Mouse (Mus musculus) limb, embryonic 13.5 days (tissue): ENCODE measurements at regions not wholly inside any gene's neighbourhood (a gene's known extent, or its start where the extent isn't known, plus 50 kb on each side); places are given as distances from the start of the nearest gene placed in this dataset.

ENCODE experiments used
- ATAC-seq: fragments of 200-750 bp; cut with Nextera tagmentation; 2 replicates; pipeline ENCODE4 v1.8.0; 2017; ENCODE audit warnings: low read depth, moderate number of reproducible peaks, moderate TSS enrichment; ENCODE audit not compliant: low FRiP score
- H3K27ac ChIP-seq: fragments of 300-500 bp; sonication (generic); 2 replicates; pipeline ENCODE4 v1.5.1; 2015; ENCODE audit warnings: inconsistent platforms, mild to moderate bottlenecking, moderate library complexity
- H3K27me3 ChIP-seq: fragments of 300-500 bp; sonication (generic); 2 replicates; pipeline ENCODE4 v1.6.1; 2015; ENCODE audit warnings: mild to moderate bottlenecking, inconsistent platforms
- H3K36me3 ChIP-seq: fragments of 300-500 bp; sonication (generic); 2 replicates; pipeline ENCODE4 v1.6.1; 2015; ENCODE audit warnings: inconsistent platforms, mild to moderate bottlenecking, moderate library complexity
- H3K4me1 ChIP-seq: fragments of 300-500 bp; sonication (generic); 2 replicates; pipeline ENCODE4 v1.6.1; 2015; ENCODE audit warnings: inconsistent platforms
- H3K4me2 ChIP-seq: fragments of 300-500 bp; sonication (generic); replicated peaks from 2 replicates; pipeline ENCODE4 v1.6.1; 2015; ENCODE audit warnings: inconsistent platforms, mild to moderate bottlenecking, moderate library complexity
- H3K4me3 ChIP-seq: fragments of 300-500 bp; sonication (generic); 2 replicates; pipeline ENCODE4 v1.5.1; 2015; ENCODE audit warnings: moderate library complexity, mild to moderate bottlenecking, inconsistent platforms
- H3K9ac ChIP-seq: fragments of 300-500 bp; sonication (generic); 2 replicates; pipeline ENCODE4 v1.6.1; 2015; ENCODE audit warnings: mild to moderate bottlenecking, inconsistent platforms
- H3K9me3 ChIP-seq: fragments of 300-500 bp; sonication (generic); 2 replicates; pipeline ENCODE4 v1.6.1; 2016; ENCODE audit warnings: inconsistent platforms
- WGBS: fragments of 180-500 bp; shearing (Covaris S2); methylation state at CpG from one replicate; pipeline ENCODE4 v1.1.7; 2015; 5-methylcytosine and 5-hydroxymethylcytosine counted together

DNA sequence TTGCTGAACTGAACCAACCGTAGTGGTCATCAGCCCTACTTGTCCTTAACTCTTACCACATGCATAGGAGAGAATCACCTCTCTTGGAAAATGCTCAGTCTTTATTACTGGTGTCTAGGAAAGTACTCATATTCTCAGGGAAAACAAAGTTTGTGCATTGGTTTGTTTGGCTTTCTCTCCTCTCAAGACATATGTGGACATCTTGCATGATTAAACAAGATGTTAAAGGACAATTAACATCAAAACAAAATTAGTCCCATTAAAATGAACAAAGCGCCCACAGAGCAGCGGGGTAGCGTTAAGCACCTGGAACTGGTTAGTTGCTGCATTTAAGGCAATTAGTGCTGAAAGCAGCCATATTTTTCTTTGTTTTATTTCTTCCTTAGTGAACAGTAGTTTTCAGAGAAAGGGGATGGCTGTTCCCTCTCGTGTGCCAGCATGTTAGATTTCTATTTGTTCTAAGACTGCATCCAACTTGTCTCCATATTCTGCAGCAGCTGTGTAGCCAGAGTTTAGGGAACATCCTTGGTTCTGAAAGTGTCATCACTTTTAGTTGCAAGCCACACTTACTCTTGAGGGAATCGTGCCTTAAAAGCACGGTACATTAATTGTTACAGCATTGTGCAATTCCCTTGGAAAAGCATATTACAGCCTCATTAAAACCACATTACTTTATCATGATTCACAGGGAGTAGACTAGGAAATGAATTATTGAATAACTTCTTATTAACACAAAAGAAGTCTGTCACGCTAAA, 137.7 kb downstream of the Ube2u start:
- no peaks in the 10 kb centered on the region for H3K36me3 ChIP-seq
- peaks cover 5% of the 10 kb centered on the region; the same call in 1 of the 2 replicates for H3K27me3 ChIP-seq
- no peak overlapping the region for H3K27ac ChIP-seq
- no peaks in the 10 kb centered on the region for H3K9me3 ChIP-seq
- no peak overlapping the region for H3K4me2 ChIP-seq
- H3K4me1 ChIP-seq, result peaks cover 12% of the 10 kb centered on the region
- no peak overlapping the region for H3K9ac ChIP-seq
- no peak overlapping the region for H3K4me3 ChIP-seq
- no peak for ATAC-seq
- 16% methylated on average over 8 of the region's 8 CpGs for WGBS

DNA sequence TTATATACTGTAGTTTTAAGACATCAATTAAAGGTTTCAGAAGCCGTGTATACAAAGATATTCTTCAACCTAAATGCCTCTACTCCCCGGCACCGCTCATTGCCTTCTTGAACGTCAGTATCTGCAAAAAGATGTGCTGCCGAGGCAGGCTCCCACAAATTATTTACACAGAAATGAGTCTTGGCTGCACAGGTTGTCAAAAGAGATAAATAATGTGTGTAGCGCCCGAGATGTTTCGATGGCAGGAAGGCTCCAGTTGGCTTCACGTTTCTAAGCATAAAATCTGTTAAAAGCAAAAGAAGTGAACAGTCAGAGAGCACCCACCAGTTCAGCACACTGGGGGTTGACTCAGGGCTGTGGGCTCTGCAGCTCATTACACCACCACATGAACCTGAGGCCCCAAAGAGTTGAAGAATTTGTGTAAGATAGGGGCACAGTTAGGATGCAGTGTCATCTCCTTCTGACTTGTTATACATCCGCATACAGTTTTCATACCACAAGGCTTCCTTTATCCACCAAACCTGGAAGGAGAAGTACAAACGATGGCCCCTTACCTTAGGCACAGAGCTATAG, 138.4 kb downstream of the Ube2u start:
- H3K9me3 ChIP-seq, result no peaks in the 10 kb centered on the region
- ATAC-seq, result no peak
- peaks cover 12% of the 10 kb centered on the region for H3K4me1 ChIP-seq
- WGBS, result 29% methylated on average over 11 of the region's 11 CpGs
- no peaks in the 10 kb centered on the region for H3K36me3 ChIP-seq
- no peak overlapping the region for H3K4me2 ChIP-seq
- H3K9ac ChIP-seq, result no peak overlapping the region
- H3K27me3 ChIP-seq, result peaks cover 5% of the 10 kb centered on the region; the same call in 1 of the 2 replicates
- H3K27ac ChIP-seq, result no peak overlapping the region
- H3K4me3 ChIP-seq, result no peak overlapping the region

DNA sequence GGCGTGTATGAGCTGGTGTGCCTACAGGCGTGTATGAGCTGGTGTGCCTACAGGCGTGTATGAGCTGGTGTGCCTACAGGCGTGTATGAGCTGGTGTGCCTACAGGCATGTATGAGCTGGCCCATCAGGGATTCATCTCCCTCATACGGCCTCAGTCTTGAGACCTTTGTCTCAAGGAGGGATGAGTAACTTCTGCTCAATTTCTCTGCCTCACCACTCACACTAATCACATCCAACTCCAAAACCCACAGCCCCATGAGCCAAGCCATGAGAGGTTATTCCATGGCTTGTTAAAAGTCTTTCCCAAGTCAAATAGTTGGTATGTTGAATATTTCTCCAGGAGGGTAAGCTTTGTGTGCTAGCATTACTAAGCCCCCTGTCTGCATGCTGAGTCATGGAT, 146.0 kb downstream of the Ube2u start:
- H3K27me3 ChIP-seq, result no peaks in the 10 kb centered on the region
- H3K4me2 ChIP-seq, result no peak overlapping the region
- H3K9ac ChIP-seq, result no peak overlapping the region
- ATAC-seq, result no peak
- 87% methylated on average over 3 of the region's 5 CpGs for WGBS
- H3K9me3 ChIP-seq, result no peaks in the 10 kb centered on the region
- H3K36me3 ChIP-seq, result no peaks in the 10 kb centered on the region
- H3K27ac ChIP-seq, result no peak overlapping the region
- no peak overlapping the region for H3K4me3 ChIP-seq
- peaks cover 14% of the 10 kb centered on the region for H3K4me1 ChIP-seq

DNA sequence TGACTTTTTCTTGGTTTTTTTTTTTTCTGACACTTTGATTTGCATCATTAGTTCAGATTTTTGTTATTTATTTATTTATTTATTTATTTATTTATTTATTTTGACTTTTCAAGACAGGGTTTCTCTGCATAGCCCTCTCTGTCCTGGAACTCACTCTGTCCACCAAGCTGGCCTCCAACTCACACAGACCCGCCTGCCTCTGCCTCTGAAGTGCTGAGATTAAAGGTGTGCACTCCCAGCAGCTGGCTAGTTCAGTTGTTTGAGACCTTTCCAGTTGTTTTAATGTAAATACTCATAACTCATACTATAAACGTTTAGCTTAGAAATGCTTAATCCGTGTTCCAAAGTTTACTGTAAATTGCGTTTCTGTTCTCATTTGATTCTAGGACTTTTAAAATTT, 147.9 kb downstream of the Ube2u start:
- WGBS, result 77% methylated on average over 4 of the region's 4 CpGs
- Histone ChIP-seq H3K9ac (no peak overlapping the region), H3K4me3 (no peak overlapping the region), H3K36me3 (no peaks in the 10 kb centered on the region), H3K4me1 (peaks cover 14% of the 10 kb centered on the region), H3K9me3 (0 out of 2 replicates have a peak, but pooled peaks cover 1% of the 10 kb centered on the region), H3K27me3 (no peaks in the 10 kb centered on the region), H3K27ac (no peak overlapping the region), H3K4me2 (no peak overlapping the region)
- no peak for ATAC-seq

DNA sequence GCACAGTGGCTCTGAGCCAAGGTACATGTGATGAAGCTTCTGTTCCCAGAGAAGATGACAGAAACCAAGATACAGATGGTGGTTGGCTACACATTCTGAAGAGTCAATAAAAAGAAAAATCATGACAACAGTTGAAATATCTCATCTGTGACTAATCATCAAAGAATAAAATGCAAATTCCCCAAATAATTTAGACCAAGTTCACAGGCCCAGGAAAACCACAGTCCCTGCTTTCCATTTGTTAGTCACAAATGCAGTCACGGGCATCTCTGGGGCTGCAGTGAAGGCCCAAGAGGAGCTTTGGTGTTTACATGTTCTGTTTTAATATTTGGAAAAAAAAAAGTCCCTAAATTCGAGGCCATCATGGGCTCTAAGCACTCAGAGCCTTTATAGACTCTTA, 142.1 kb upstream of the Cachd1 start:
- no peaks in the 10 kb centered on the region for H3K27me3 ChIP-seq
- ATAC-seq, result no peak
- no peak overlapping the region for H3K4me2 ChIP-seq
- H3K9ac ChIP-seq, result no peak overlapping the region
- H3K4me3 ChIP-seq, result no peak overlapping the region
- 0 out of 2 replicates have a peak, but pooled peaks cover 6% of the 10 kb centered on the region for H3K9me3 ChIP-seq
- H3K27ac ChIP-seq, result no peak overlapping the region
- WGBS, result 33% methylated on average over 2 of the region's 2 CpGs
- no peaks in the 10 kb centered on the region for H3K4me1 ChIP-seq
- no peaks in the 10 kb centered on the region for H3K36me3 ChIP-seq

DNA sequence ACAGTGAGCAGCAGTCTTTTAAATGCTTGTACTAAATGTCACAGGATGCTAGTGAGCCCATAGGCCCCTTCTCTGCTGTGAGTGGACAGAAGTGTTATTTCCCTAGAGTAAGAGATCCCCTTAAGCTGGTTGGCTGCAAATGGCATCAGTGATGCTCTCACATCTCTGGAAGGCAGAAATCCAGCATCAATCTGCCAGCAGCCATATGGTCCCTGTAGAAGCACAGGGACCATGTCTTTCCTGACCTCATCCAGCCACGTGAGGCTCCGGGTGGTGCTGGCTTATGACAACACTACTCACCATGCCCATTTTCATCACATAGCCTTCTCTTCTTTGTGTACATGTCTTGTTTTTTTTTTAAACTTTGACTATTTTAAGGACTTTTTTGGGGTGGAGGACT, 138.9 kb upstream of the Cachd1 start:
- no peak for ATAC-seq
- H3K4me3 ChIP-seq, result no peak overlapping the region
- 91% methylated on average over 2 of the region's 2 CpGs for WGBS
- H3K27me3 ChIP-seq, result no peaks in the 10 kb centered on the region
- H3K9ac ChIP-seq, result no peak overlapping the region
- H3K9me3 ChIP-seq, result no peaks in the 10 kb centered on the region
- no peaks in the 10 kb centered on the region for H3K36me3 ChIP-seq
- H3K4me2 ChIP-seq, result no peak overlapping the region
- H3K4me1 ChIP-seq, result no peaks in the 10 kb centered on the region
- no peak overlapping the region for H3K27ac ChIP-seq

DNA sequence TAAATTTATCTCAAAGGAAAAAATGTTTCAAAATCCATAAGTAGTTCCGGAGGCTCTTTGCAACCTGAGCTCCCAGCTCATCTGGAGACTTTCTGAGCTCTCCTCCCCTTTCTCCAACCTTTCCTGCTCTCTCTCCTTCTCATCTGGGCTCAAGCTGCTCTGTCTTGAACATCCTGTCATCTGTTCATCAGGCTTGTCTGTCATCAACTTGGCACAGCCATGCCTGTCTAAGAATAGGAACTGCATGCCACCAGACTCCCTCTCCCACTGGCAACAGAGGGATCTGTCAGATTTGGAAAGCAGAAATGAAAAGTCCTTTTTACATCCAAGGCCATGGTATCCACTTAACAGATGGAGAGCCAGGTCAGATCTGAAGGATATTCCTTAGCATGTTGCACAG, 115.3 kb upstream of the Cachd1 start:
- Histone ChIP-seq H3K4me3 (no peak overlapping the region), H3K36me3 (no peaks in the 10 kb centered on the region), H3K27ac (no peak overlapping the region), H3K27me3 (no peaks in the 10 kb centered on the region), H3K9ac (no peak overlapping the region), H3K4me1 (peaks cover 6% of the 10 kb centered on the region; the same call in 1 of the 2 replicates), H3K9me3 (no peaks in the 10 kb centered on the region), H3K4me2 (no peak overlapping the region)
- ATAC-seq, result no peak
- WGBS, result 47% methylated on average over 1 of the region's 1 CpGs

DNA sequence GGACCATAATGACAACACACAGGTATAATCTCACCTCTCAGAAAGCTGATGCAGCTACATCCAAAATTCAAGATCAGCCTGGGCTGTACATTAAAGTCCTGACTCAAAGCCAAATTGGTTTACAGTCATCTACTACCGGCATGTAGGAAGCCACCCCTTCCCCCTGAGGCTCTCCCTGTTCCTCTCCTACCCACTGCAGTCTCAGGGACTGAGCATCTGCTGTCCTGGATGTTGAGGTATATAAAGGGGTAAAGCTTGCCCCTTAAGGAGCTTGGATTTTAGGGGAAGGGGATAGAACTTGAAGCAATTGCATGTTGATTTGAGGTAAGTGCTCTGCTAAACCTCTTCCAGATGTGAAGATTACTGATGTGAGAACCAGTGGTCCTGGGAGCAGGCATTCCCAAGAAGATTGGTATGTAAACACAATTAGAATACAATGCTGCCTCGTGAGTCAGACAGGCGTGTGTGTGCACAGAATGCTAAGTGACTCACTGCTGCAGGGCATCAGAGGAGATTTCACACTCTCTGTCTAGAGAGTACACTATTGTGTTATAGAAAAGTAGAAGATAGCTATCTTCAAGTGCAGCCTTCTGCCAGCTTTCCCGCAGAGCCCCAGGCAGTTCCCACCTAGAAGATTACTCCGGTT, 111.7 kb upstream of the Cachd1 start:
- Histone ChIP-seq H3K27ac (no peak overlapping the region), H3K4me2 (no peak overlapping the region), H3K27me3 (no peaks in the 10 kb centered on the region), H3K9me3 (no peaks in the 10 kb centered on the region), H3K4me1 (peaks cover 6% of the 10 kb centered on the region; the same call in 1 of the 2 replicates), H3K36me3 (no peaks in the 10 kb centered on the region), H3K4me3 (no peak overlapping the region), H3K9ac (no peak overlapping the region)
- WGBS, result 23% methylated on average over 5 of the region's 5 CpGs
- no peak for ATAC-seq

DNA sequence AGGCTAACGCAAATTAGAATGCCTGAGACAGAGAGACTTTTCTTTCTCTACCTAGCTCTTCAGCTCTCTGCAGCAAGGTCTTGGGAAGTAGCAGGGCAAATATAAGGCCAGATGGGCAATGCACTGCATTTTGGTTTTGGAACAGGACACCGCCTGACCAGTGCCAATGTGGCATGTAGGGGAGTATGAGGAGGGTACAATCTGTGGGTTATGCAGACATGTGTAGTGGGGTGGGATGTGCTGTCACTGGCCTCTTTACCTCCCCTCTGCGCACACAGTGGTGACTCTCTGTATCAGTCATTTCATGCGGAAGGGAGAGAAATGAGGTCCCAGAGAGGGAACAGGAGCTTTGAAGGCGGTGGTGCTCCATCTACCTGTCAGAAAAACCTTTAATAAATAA, 105.9 kb upstream of the Cachd1 start:
- WGBS, result 80% methylated on average over 5 of the region's 5 CpGs
- Histone ChIP-seq H3K4me2 (no peak overlapping the region), H3K27me3 (no peaks in the 10 kb centered on the region)

DNA sequence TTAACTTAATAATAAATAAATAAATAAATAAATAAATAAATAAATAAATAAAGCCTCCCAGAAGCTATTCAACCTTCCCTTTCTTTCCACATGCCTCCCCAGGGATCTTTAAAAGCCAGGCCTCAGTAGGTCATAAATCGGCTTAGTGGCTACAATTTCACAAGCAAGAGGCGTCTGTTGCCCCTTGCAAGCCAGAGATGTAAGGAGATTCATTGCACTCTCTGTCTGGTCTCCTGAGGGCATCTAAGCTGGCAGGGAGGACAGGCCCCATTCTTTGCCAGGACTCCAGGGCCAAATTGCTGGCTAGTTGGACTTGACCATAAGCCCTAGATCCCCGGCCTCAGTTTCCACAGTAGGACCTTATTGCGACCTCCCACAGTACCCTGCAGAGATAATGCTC, 101.6 kb upstream of the Cachd1 start:
- no peaks in the 10 kb centered on the region for H3K36me3 ChIP-seq
- no peaks in the 10 kb centered on the region for H3K9me3 ChIP-seq
- WGBS, result 30% methylated on average over 4 of the region's 4 CpGs
- no peak overlapping the region for H3K27ac ChIP-seq
- H3K4me2 ChIP-seq, result no peak overlapping the region
- H3K9ac ChIP-seq, result no peak overlapping the region
- H3K4me3 ChIP-seq, result no peak overlapping the region
- ATAC-seq, result no peak
- H3K4me1 ChIP-seq, result peaks cover 20% of the 10 kb centered on the region
- H3K27me3 ChIP-seq, result no peaks in the 10 kb centered on the region

More for the DNA sequence above, 105.9 kb upstream of the Cachd1 start:
- Histone ChIP-seq H3K4me3 (no peak overlapping the region), H3K4me1 (peaks cover 20% of the 10 kb centered on the region), H3K36me3 (no peaks in the 10 kb centered on the region), H3K27ac (no peak overlapping the region), H3K9ac (no peak overlapping the region), H3K9me3 (no peaks in the 10 kb centered on the region)
- no peak for ATAC-seq

DNA sequence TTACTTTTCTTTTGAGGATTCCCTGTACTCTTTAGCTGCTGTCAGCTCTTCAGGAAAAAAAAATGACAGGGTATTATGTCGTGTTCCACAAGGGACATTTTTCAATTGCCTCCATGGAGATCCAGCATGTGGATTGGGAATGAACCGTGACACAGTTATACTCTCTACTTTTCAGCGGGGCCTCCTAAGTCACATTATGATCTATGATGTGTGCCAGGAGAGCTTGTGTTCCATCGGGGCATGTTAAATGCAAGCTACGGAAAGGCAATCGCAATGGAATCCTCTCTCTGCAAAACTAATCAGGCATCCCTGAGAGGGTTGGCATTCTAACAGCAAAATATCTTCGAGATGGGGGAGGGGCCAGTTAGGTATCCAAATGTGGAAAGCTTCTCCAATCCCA, 92.7 kb upstream of the Cachd1 start:
- H3K4me3 ChIP-seq, result no peak overlapping the region
- ATAC-seq, result no peak
- no peaks in the 10 kb centered on the region for H3K36me3 ChIP-seq
- no peak overlapping the region for H3K27ac ChIP-seq
- WGBS, result 60% methylated on average over 7 of the region's 7 CpGs
- H3K9ac ChIP-seq, result no peak overlapping the region
- no peaks in the 10 kb centered on the region for H3K9me3 ChIP-seq
- no peak overlapping the region for H3K4me2 ChIP-seq
- H3K4me1 ChIP-seq, result peaks cover 3% of the 10 kb centered on the region; the same call in 1 of the 2 replicates
- H3K27me3 ChIP-seq, result no peaks in the 10 kb centered on the region

DNA sequence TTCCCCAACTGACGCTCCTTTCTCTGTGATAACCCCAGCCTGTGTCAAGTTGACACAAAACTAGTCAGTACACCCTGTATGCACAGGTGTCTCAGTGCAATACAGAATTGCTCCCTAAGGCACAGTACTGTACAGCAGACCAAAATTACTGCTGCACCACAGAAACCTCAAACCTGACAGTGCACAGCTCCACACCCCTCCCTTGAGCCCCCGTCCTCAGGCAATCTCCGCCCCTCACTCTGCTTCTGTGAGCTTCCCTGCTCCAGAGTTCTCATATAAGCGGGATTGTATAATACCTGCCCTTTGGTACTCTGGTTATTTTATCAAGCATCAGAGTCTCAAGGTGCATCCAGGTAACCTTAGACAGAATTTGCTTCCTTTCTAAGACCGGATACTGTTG, 76.5 kb upstream of the Cachd1 start:
- 62% methylated on average over 5 of the region's 5 CpGs for WGBS
- Histone ChIP-seq H3K36me3 (no peaks in the 10 kb centered on the region), H3K9ac (no peak overlapping the region), H3K27me3 (no peaks in the 10 kb centered on the region), H3K4me3 (no peak overlapping the region), H3K4me1 (peaks cover 7% of the 10 kb centered on the region; the same call in 1 of the 2 replicates), H3K9me3 (no peaks in the 10 kb centered on the region), H3K27ac (no peak overlapping the region), H3K4me2 (no peak overlapping the region)
- no peak for ATAC-seq
